Mouse (Mus musculus) liver, embryonic 12.5 days (tissue): ENCODE data around the gene Zfp629. TPM values are rescaled to one million over a fixed set of nuclear protein-coding genes. Genes with fewer than 3 reads are reported as not detected.
A peak's percentile ranks its signal among the peaks of the same experiment; 100 is the strongest.

ENCODE experiments used
- ATAC-seq: fragments of 200-750 bp; cut with Nextera tagmentation; 2 replicates; pipeline ENCODE4 v1.8.0; 2017; ENCODE audit warnings: moderate number of reproducible peaks, mild to moderate bottlenecking, moderate library complexity
- H3K27ac ChIP-seq: fragments of 300-500 bp; sonication (generic); 2 replicates; pipeline ENCODE4 v1.5.1; 2016; ENCODE audit warnings: mild to moderate bottlenecking
- H3K27me3 ChIP-seq: fragments of 300-500 bp; sonication (generic); replicated peaks from 2 replicates; pipeline ENCODE4 v1.6.1; 2016; ENCODE audit warnings: mild to moderate bottlenecking, moderate library complexity
- H3K36me3 ChIP-seq: fragments of 300-500 bp; sonication (generic); 2 replicates; pipeline ENCODE4 v1.6.1; 2016; ENCODE audit warnings: mild to moderate bottlenecking, moderate library complexity
- H3K4me1 ChIP-seq: fragments of 300-500 bp; sonication (generic); 2 replicates; pipeline ENCODE4 v1.6.1; 2016
- H3K4me2 ChIP-seq: fragments of 300-500 bp; sonication (generic); 2 replicates; pipeline ENCODE4 v1.6.1; 2016; ENCODE audit warnings: mild to moderate bottlenecking, moderate library complexity
- H3K4me3 ChIP-seq: fragments of 300-500 bp; sonication (generic); 2 replicates; pipeline ENCODE4 v1.5.1; 2016; ENCODE audit warnings: mild to moderate bottlenecking, moderate library complexity
- H3K9ac ChIP-seq: fragments of 300-500 bp; sonication (generic); 2 replicates; pipeline ENCODE4 v1.6.1; 2016; ENCODE audit warnings: mild to moderate bottlenecking, moderate library complexity
- H3K9me3 ChIP-seq: fragments of 300-500 bp; sonication (generic); replicated peaks from 2 replicates; pipeline ENCODE4 v1.6.1; 2016; ENCODE audit warnings: mild to moderate bottlenecking, moderate library complexity
- WGBS: fragments of 180-500 bp; shearing (Covaris S2); methylation state at CpG from one replicate; pipeline ENCODE4 v1.1.7; 2016; ENCODE audit not compliant: insufficient replicate concordance; 5-methylcytosine and 5-hydroxymethylcytosine counted together
- polyA plus RNA-seq: library from polyadenylated mRNA; unstranded; fragments of >200 nt; fragmentation: Nextera tagmentation; extraction: Ambion mirVana; gene quantifications from 2 replicates; pipeline ENCODE4 v1.2.1, GENCODE M21; 2016

The Zfp629 gene
- polyA plus RNA-seq, 1 experiment from 2014 or later, result 3.8 TPM

GRCm38 (mm10) chr7:127588011-127588871 is 27.4 kb downstream of the Zfp629 start, which contains the start of the genes Ccdc189 and Rnf40:
Ccdc189 (minus strand) TSS chr7:127588595.
Rnf40 (plus strand) TSS chr7:127588767.
- WGBS, result 1% methylated on average over 50 of the region's 50 CpGs
- H3K4me3 ChIP-seq, result peak within 1 kb of the TSS; percentile 91
- ATAC-seq, result peak; percentile 91
- peaks cover 58% of the 10 kb centered on the region for H3K36me3 ChIP-seq
- H3K9me3 ChIP-seq, result no peaks in the 10 kb centered on the region
- H3K4me1 ChIP-seq, result peaks cover 51% of the 10 kb centered on the region
- H3K27me3 ChIP-seq, result no peaks in the 10 kb centered on the region
- peak within 1 kb of the TSS; percentile 90 for H3K9ac ChIP-seq
- peak within 1 kb of the TSS; percentile 79 for H3K4me2 ChIP-seq
- peak within 1 kb of the TSS; percentile 80 for H3K27ac ChIP-seq

GRCm38 (mm10) chr7:127587196-127587595 is 28.4 kb downstream of the Zfp629 start:
- H3K4me3 ChIP-seq, result peak overlapping the region; percentile 91
- H3K4me2 ChIP-seq, result peak overlapping the region; percentile 79
- 64% methylated on average over 5 of the region's 5 CpGs for WGBS
- no peaks in the 10 kb centered on the region for H3K9me3 ChIP-seq
- H3K36me3 ChIP-seq, result peaks cover 58% of the 10 kb centered on the region
- H3K27me3 ChIP-seq, result no peaks in the 10 kb centered on the region
- peaks cover 51% of the 10 kb centered on the region for H3K4me1 ChIP-seq
- peak overlapping the region; percentile 73 for H3K9ac ChIP-seq
- no peak for ATAC-seq
- H3K27ac ChIP-seq, result peak overlapping the region; percentile 70

- H3K36me3 ChIP-seq, result peaks cover 58% of the 10 kb centered on the region
- peak; percentile 66 for ATAC-seq
- WGBS, result 54% methylated on average over 6 of the region's 6 CpGs
- H3K27me3 ChIP-seq, result no peaks in the 10 kb centered on the region
- H3K4me1 ChIP-seq, result peaks cover 48% of the 10 kb centered on the region
- H3K9me3 ChIP-seq, result no peaks in the 10 kb centered on the region
- H3K27ac ChIP-seq, result peak overlapping the region; percentile 67
- H3K9ac ChIP-seq, result peak overlapping the region; percentile 49
- no peak overlapping the region for H3K4me3 ChIP-seq
- H3K4me2 ChIP-seq, result peak overlapping the region; percentile 41
Measured at GRCm38 (mm10) chr7:127586149-127586548, 29.4 kb downstream of the Zfp629 start.

GRCm38 (mm10) chr7:127585031-127585430 is 30.6 kb downstream of the Zfp629 start:
- no peak overlapping the region for H3K4me3 ChIP-seq
- no peak for ATAC-seq
- H3K27ac ChIP-seq, result peak overlapping the region; percentile 67
- no peaks in the 10 kb centered on the region for H3K27me3 ChIP-seq
- WGBS, result 88% methylated on average over 7 of the region's 7 CpGs
- 0 out of 2 replicates have a peak overlapping the region, but pooled peaks have one; percentile 12 for H3K9ac ChIP-seq
- no peaks in the 10 kb centered on the region for H3K9me3 ChIP-seq
- H3K4me1 ChIP-seq, result peaks cover 48% of the 10 kb centered on the region
- peaks cover 59% of the 10 kb centered on the region for H3K36me3 ChIP-seq
- no peak overlapping the region for H3K4me2 ChIP-seq

GRCm38 (mm10) chr7:127583260-127583659 is 32.3 kb downstream of the Zfp629 start:
- H3K27ac ChIP-seq, result no peak overlapping the region
- no peak overlapping the region for H3K9ac ChIP-seq
- ATAC-seq, result no peak
- H3K4me2 ChIP-seq, result no peak overlapping the region
- H3K36me3 ChIP-seq, result peaks cover 67% of the 10 kb centered on the region
- no peak overlapping the region for H3K4me3 ChIP-seq
- 90% methylated on average over 6 of the region's 6 CpGs for WGBS
- H3K9me3 ChIP-seq, result no peaks in the 10 kb centered on the region
- no peaks in the 10 kb centered on the region for H3K27me3 ChIP-seq
- peaks cover 37% of the 10 kb centered on the region for H3K4me1 ChIP-seq

GRCm38 (mm10) chr7:127574115-127574514 is 41.5 kb downstream of the Zfp629 start:
- 15% methylated on average over 7 of the region's 7 CpGs for WGBS
- H3K27me3 ChIP-seq, result no peaks in the 10 kb centered on the region
- peak overlapping the region; percentile 19; the same call in 1 of the 2 replicates for H3K27ac ChIP-seq
- H3K36me3 ChIP-seq, result peaks cover 30% of the 10 kb centered on the region
- H3K4me3 ChIP-seq, result peak overlapping the region; percentile 75
- H3K4me1 ChIP-seq, result peaks cover 26% of the 10 kb centered on the region
- H3K9me3 ChIP-seq, result no peaks in the 10 kb centered on the region
- H3K4me2 ChIP-seq, result peak overlapping the region; percentile 85
- H3K9ac ChIP-seq, result peak overlapping the region; percentile 81
- no peak for ATAC-seq

- Histone ChIP-seq H3K9ac (peak overlapping the region; percentile 81), H3K4me1 (peaks cover 26% of the 10 kb centered on the region), H3K27ac (peak overlapping the region; percentile 64), H3K27me3 (no peaks in the 10 kb centered on the region), H3K4me3 (peak overlapping the region; percentile 75), H3K36me3 (peaks cover 31% of the 10 kb centered on the region), H3K9me3 (no peaks in the 10 kb centered on the region), H3K4me2 (peak overlapping the region; percentile 85)
- ATAC-seq, result peak; percentile 48
- WGBS, result under 1% methylated on average over 14 of the region's 28 CpGs
Measured at GRCm38 (mm10) chr7:127573503-127574008, 42.0 kb downstream of the Zfp629 start.

- Histone ChIP-seq H3K4me3 (peak within 1 kb of the TSS; percentile 75), H3K4me1 (peaks cover 26% of the 10 kb centered on the region), H3K4me2 (peak within 1 kb of the TSS; percentile 85), H3K27me3 (no peaks in the 10 kb centered on the region), H3K27ac (peak within 1 kb of the TSS; percentile 75), H3K9ac (peak within 1 kb of the TSS; percentile 81), H3K36me3 (peaks cover 25% of the 10 kb centered on the region), H3K9me3 (no peaks in the 10 kb centered on the region)
- under 1% methylated on average over 17 of the region's 17 CpGs for WGBS
- ATAC-seq, result peak; percentile 97
Measured at GRCm38 (mm10) chr7:127572895-127573471, 42.6 kb downstream of the Zfp629 start, which contains the start of gene Phkg2. Phkg2 (plus strand) TSS chr7:127573340.

- Histone ChIP-seq H3K4me1 (no peaks in the 10 kb centered on the region), H3K9ac (no peak overlapping the region), H3K27me3 (no peaks in the 10 kb centered on the region), H3K9me3 (no peaks in the 10 kb centered on the region), H3K4me3 (no peak overlapping the region), H3K4me2 (no peak overlapping the region), H3K27ac (no peak overlapping the region), H3K36me3 (peaks cover 77% of the 10 kb centered on the region)
- no peak for ATAC-seq
- 87% methylated on average over 6 of the region's 6 CpGs for WGBS
Measured at GRCm38 (mm10) chr7:127564381-127565150, 51.0 kb downstream of the Zfp629 start.

- WGBS, result 85% methylated on average over 5 of the region's 5 CpGs
- H3K36me3 ChIP-seq, result peaks cover 90% of the 10 kb centered on the region
- H3K27ac ChIP-seq, result no peak within 1 kb of the TSS
- no peak for ATAC-seq
- no peaks in the 10 kb centered on the region for H3K27me3 ChIP-seq
- H3K4me3 ChIP-seq, result no peak within 1 kb of the TSS
- no peak within 1 kb of the TSS for H3K9ac ChIP-seq
- no peaks in the 10 kb centered on the region for H3K4me1 ChIP-seq
- no peak within 1 kb of the TSS for H3K4me2 ChIP-seq
- no peaks in the 10 kb centered on the region for H3K9me3 ChIP-seq
Measured at GRCm38 (mm10) chr7:127561340-127561858, 54.2 kb downstream of the Zfp629 start, which contains the start of gene Tmem265. Tmem265 (plus strand) TSS chr7:127561390.

- Histone ChIP-seq H3K9me3 (no peaks in the 10 kb centered on the region), H3K9ac (no peak overlapping the region), H3K4me2 (no peak overlapping the region), H3K27me3 (no peaks in the 10 kb centered on the region), H3K27ac (no peak overlapping the region), H3K4me3 (no peak overlapping the region), H3K36me3 (peaks cover 90% of the 10 kb centered on the region), H3K4me1 (no peaks in the 10 kb centered on the region)
- ATAC-seq, result no peak
- 88% methylated on average over 11 of the region's 11 CpGs for whole genome bisulfite sequencing
Measured at GRCm38 (mm10) chr7:127560580-127560979, 55.0 kb downstream of the Zfp629 start.
